Mouse (Mus musculus): ENCODE measurements at regions not wholly inside any gene's neighbourhood (a gene's known extent, or its start where the extent isn't known, plus 50 kb on each side); places are given as distances from the start of the nearest gene placed in this dataset.
A peak's percentile ranks its signal among the peaks of the same experiment; 100 is the strongest.
"Not testable (repeated sequence)": the region's sequence is repeated elsewhere in the genome, so short reads cannot be mapped to it uniquely, and the experiment has no call there.

DNA sequence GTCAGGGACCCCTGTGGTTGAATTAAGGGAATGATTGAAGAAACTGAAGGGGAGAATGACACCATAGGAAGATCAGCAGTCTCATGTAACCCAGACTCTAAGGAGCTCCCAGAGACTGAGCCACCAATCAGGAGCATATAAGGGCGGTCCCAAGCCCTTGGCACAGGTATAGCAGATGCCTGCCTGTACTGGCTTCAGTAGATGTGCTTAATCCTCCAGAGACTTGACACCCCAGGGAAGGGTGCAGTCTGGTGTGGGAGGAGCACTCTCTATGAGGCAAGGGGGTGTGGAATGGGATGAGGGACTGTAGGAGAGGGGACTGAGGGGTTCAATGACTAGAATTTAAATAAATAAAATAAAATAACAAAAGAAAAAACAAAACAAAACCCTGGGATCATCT lies 298.7 kb downstream of the Ppp1r3a start:
- Histone ChIP-seq H3K4me1 (ENCODE audit: control insufficient read depth, insufficient read depth, low read length) (no peaks in the 10 kb centered on the region), H3K4me3 (ENCODE audit: low read length) (no peak overlapping the region), H3K36me3 (ENCODE audit: control insufficient read depth, insufficient read depth, low read length) (no peaks in the 10 kb centered on the region), H3K27ac (ENCODE audit: low read length) (no peak overlapping the region), H3K27me3 (replicated peaks; ENCODE audit: control insufficient read depth, insufficient read depth, low read length) (no peaks in the 10 kb centered on the region), H3K4me2 (ENCODE audit: low read depth, low read length) (no peak overlapping the region), H3K9me3 (ENCODE audit: control insufficient read depth, low read length) (no peaks in the 10 kb centered on the region; the same call in 1 of the 2 replicates), H3K9ac (ENCODE audit: low read depth, low read length) (no peak overlapping the region)
- WGBS, result 86% methylated on average over 1 of the region's 1 CpGs
- ATAC-seq, result no peak

DNA sequence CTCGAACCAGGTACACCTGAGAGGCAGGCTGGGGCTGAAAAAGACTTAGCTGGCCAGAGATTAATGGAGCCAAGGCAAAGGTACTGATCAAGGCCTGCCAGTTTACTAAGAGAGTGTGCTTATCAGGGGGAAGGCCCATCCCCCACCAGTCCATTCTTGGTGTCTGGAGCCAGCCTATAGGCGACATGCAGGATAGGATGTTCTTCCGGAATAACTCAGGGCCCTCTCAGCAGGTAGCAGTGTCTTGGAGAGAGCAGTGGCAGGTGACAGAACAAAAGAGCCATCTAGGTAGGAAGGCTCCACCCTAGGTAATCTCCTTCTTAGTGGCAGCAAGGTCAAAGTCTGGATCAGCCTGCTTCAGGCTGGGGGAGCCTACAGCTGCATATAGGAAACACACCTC lies 301.8 kb downstream of the Ppp1r3a start:
- not testable (repeated sequence) for H3K4me2 ChIP-seq (ENCODE audit: low read depth, low read length); H3K27ac ChIP-seq (ENCODE audit: low read length); H3K27me3 ChIP-seq (replicated peaks; ENCODE audit: control insufficient read depth, insufficient read depth, low read length); ATAC-seq; H3K9me3 ChIP-seq (ENCODE audit: control insufficient read depth, low read length); H3K9ac ChIP-seq (ENCODE audit: low read depth, low read length); H3K4me1 ChIP-seq (ENCODE audit: control insufficient read depth, insufficient read depth, low read length); H3K36me3 ChIP-seq (ENCODE audit: control insufficient read depth, insufficient read depth, low read length); H3K4me3 ChIP-seq (ENCODE audit: low read length)
- 82% methylated on average over 3 of the region's 3 CpGs for WGBS

DNA sequence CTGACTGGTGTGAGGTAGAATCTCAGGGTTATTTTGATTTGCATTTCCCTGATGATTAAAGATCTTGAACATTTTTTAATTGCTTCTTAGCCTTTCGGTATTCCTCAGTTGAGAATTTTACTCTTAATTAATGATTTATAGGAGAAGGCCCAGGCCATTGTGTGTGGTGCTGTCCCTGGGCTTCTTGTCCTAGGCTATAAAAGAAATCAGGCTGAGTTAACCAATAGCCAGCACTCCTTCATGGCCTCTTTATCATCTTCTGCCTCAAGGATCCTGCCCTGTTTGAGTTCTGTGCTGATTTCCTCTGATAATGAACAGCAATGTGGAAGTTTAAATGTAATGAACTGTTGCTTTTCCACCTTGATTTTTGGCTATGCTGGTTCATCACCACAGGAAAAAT lies 323.3 kb downstream of the Ppp1r3a start:
- H3K4me1 ChIP-seq (ENCODE audit: control insufficient read depth, insufficient read depth, low read length), result no peaks in the 10 kb centered on the region
- H3K9ac ChIP-seq (ENCODE audit: low read depth, low read length), result no peak overlapping the region
- no peaks in the 10 kb centered on the region for H3K36me3 ChIP-seq (ENCODE audit: control insufficient read depth, insufficient read depth, low read length)
- H3K4me3 ChIP-seq (ENCODE audit: low read length), result no peak overlapping the region
- WGBS, result 59% methylated on average over 1 of the region's 1 CpGs
- H3K27me3 ChIP-seq (replicated peaks; ENCODE audit: control insufficient read depth, insufficient read depth, low read length), result no peaks in the 10 kb centered on the region
- no peak overlapping the region for H3K27ac ChIP-seq (ENCODE audit: low read length)
- H3K9me3 ChIP-seq (ENCODE audit: control insufficient read depth, low read length), result no peaks in the 10 kb centered on the region
- peak; percentile 71 for ATAC-seq
- H3K4me2 ChIP-seq (ENCODE audit: low read depth, low read length), result no peak overlapping the region

DNA sequence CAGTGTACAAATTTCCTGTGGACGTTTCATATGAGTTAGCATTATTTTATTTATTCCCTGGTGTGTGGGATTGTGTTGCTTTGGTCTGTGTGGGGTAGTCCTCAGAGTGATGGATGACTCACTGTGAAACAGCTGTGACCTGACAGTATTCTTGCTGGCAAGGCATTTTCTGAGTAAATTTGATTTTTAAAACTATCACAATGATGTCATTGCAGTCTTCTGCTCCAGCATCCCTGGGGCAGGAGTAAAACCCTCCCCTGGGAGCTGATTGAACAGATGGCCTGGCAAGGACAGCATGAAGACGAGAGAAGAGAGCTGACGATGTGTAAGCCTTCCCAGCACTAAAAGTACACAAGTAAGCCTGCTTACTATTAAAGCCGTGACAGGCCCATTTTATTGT lies 345.3 kb downstream of the Ppp1r3a start:
- Histone ChIP-seq H3K27ac (ENCODE audit: low read length) (no peak overlapping the region), H3K9ac (ENCODE audit: low read depth, low read length) (no peak overlapping the region), H3K4me2 (ENCODE audit: low read depth, low read length) (no peak overlapping the region), H3K4me1 (ENCODE audit: control insufficient read depth, insufficient read depth, low read length) (no peaks in the 10 kb centered on the region), H3K4me3 (ENCODE audit: low read length) (no peak overlapping the region), H3K27me3 (replicated peaks; ENCODE audit: control insufficient read depth, insufficient read depth, low read length) (no peaks in the 10 kb centered on the region), H3K9me3 (ENCODE audit: control insufficient read depth, low read length) (no peaks in the 10 kb centered on the region), H3K36me3 (ENCODE audit: control insufficient read depth, insufficient read depth, low read length) (no peaks in the 10 kb centered on the region)
- peak; percentile 29; the same call in 1 of the 2 replicates for ATAC-seq
- WGBS, result 27% methylated on average over 4 of the region's 4 CpGs

DNA sequence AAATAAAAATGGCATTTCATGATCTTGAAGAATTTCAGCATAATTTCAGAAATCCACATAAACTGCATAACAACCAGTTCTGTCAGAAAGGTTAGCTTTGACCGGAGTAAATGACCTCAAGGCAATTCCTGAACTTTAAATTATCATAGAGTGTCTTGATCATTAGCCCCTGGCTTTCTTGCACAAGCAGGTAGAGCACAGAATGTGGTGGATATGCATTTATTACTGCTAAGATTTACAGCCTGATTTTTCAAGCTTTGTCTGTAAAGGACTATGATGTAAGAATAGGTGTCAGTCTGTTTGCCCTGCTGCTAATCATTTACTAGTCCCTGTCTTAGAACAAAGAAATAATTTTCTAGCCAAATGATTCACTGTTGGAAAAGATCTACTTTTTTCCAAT lies 347.3 kb downstream of the Ppp1r3a start:
- Histone ChIP-seq H3K9ac (ENCODE audit: low read depth, low read length) (no peak overlapping the region), H3K36me3 (ENCODE audit: control insufficient read depth, insufficient read depth, low read length) (no peaks in the 10 kb centered on the region), H3K4me2 (ENCODE audit: low read depth, low read length) (no peak overlapping the region), H3K27ac (ENCODE audit: low read length) (no peak overlapping the region), H3K27me3 (replicated peaks; ENCODE audit: control insufficient read depth, insufficient read depth, low read length) (no peaks in the 10 kb centered on the region), H3K4me3 (ENCODE audit: low read length) (no peak overlapping the region), H3K9me3 (ENCODE audit: control insufficient read depth, low read length) (no peaks in the 10 kb centered on the region), H3K4me1 (ENCODE audit: control insufficient read depth, insufficient read depth, low read length) (no peaks in the 10 kb centered on the region)
- ATAC-seq, result peak; percentile 97
- WGBS, result 61% methylated on average over 1 of the region's 1 CpGs

DNA sequence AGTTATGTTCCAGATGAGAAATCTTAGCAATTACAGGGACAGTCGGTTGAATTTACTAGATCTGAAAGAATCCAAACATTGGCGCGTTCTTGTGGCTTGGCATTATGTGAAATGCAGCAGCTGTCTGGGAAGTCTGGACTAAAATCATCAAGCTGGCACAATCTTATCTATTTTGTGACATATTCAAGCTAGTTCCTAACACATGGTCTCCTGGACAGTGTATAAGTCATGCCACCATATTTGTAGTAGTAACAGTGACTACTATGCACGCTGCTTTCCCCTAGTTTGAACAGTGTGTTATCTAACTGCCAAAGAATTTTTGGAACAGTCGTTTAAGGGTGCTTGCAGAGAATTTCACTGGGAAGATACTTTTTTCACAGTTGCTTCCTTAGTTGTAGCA lies 396.8 kb downstream of the Ppp1r3a start:
- Histone ChIP-seq H3K4me2 (ENCODE audit: low read depth, low read length) (no peak overlapping the region), H3K4me1 (ENCODE audit: control insufficient read depth, insufficient read depth, low read length) (no peaks in the 10 kb centered on the region), H3K36me3 (ENCODE audit: control insufficient read depth, insufficient read depth, low read length) (no peaks in the 10 kb centered on the region), H3K27me3 (replicated peaks; ENCODE audit: control insufficient read depth, insufficient read depth, low read length) (no peaks in the 10 kb centered on the region), H3K4me3 (ENCODE audit: low read length) (no peak overlapping the region), H3K9me3 (ENCODE audit: control insufficient read depth, low read length) (no peaks in the 10 kb centered on the region), H3K27ac (ENCODE audit: low read length) (no peak overlapping the region), H3K9ac (ENCODE audit: low read depth, low read length) (no peak overlapping the region)
- 56% methylated on average over 5 of the region's 5 CpGs for WGBS
- no peak for ATAC-seq

Data from intestine, embryonic 16.5 days (tissue).